Mouse (Mus musculus) B cell, adult 62 days (primary cell): ENCODE results near the gene Pkd1l2. TPM values are rescaled to one million over a fixed set of nuclear protein-coding genes. Genes with fewer than 3 reads are reported as not detected.

Source experiments
- total RNA-seq: library from RNA; stranded (reverse); gene quantifications from 4 replicates; pipeline ENCODE4 v1.2.4, GENCODE M21; 2023

Gene Pkd1l2
- not detected in 4 replicates for total RNA-seq

GRCm38 (mm10) chr8:117082399-117082872, at the start of gene Pkd1l2:
Gene Pkd1l2, minus strand, starts transcription at chr8:117082449.

GRCm38 (mm10) chr8:117095647-117096046, 13.4 kb upstream of the Pkd1l2 start, which contains the start of gene Bco1:
Gene Bco1, plus strand, starts transcription at chr8:117095854.

GRCm38 (mm10) chr8:116993095-116993867, 89.0 kb downstream of the Pkd1l2 start, which contains the start of gene Gcsh:
Gene Gcsh, minus strand, starts transcription at chr8:116993537.

GRCm38 (mm10) chr8:116978631-116979256, 103.5 kb downstream of the Pkd1l2 start, which contains the start of gene 1700030J22Rik:
Gene 1700030J22Rik, minus strand, starts transcription at chr8:116978959.

Other genes starting within 250 kb of the Pkd1l2 start
- 5.2 to 8.1 TPM (median 6.4 TPM) in 4 replicates for gene Cmc2, start 161.0 kb downstream of the Pkd1l2 start, total RNA-seq
- gene Cenpn, start 160.7 kb downstream of the Pkd1l2 start, total RNA-seq: 4.3 to 8.0 TPM (median 5.9 TPM) in 4 replicates
- 16.2 to 20.5 TPM (median 17.1 TPM) in 4 replicates for gene Atmin, start 139.1 kb downstream of the Pkd1l2 start, total RNA-seq
- gene 1700030J22Rik, start 103.5 kb downstream of the Pkd1l2 start, total RNA-seq: 0.25 to 0.63 TPM (median 0.45 TPM) in 4 replicates
- gene Gcsh, start 88.9 kb downstream of the Pkd1l2 start, total RNA-seq: 6.5 to 8.9 TPM (median 7.1 TPM) in 4 replicates
- gene Bco1, start 13.4 kb upstream of the Pkd1l2 start, total RNA-seq: not detected in 4 replicates
- gene Gan, start 75.7 kb upstream of the Pkd1l2 start, total RNA-seq: 10.6 to 12.1 TPM (median 11.0 TPM) in 4 replicates
- 113 to 120 TPM (median 119 TPM) in 4 replicates for gene Cmip, start 174.6 kb upstream of the Pkd1l2 start, total RNA-seq